Mouse (Mus musculus) B cell, adult 2 months (primary cell): ENCODE results near the gene Map3k15.

Source experiments
- DNase-seq, 2 experiments: peaks; one replicate each; pipeline ENCODE4 v3.0.0; 2022

The Map3k15 gene

GRCm38 (mm10) chrX:159988002-159988960 lies at the start of gene Map3k15:
TSS of gene Map3k15 (plus strand) at chrX:159988433.
- DNase-seq: peak; percentile 83 to 85

GRCm38 (mm10) chrX:159942569-159942968 lies 45.7 kb upstream of the Map3k15 start:
- no peak for DNase-seq

- DNase-seq: no peak
Observed at GRCm38 (mm10) chrX:159943586-159943985, 44.6 kb upstream of the Map3k15 start.

- DNase-seq: no peak
Observed at GRCm38 (mm10) chrX:159953546-159954429, 34.4 kb upstream of the Map3k15 start.

- DNase-seq: no peak
Observed at GRCm38 (mm10) chrX:159954430-159954779, 33.8 kb upstream of the Map3k15 start.

GRCm38 (mm10) chrX:159955433-159955832 lies 32.8 kb upstream of the Map3k15 start:
- DNase-seq: no peak

- DNase-seq: no peak
Observed at GRCm38 (mm10) chrX:159961385-159961784, 26.8 kb upstream of the Map3k15 start.

GRCm38 (mm10) chrX:159963273-159963672 lies 25.0 kb upstream of the Map3k15 start:
- DNase-seq: peak; percentile 50 to 56

GRCm38 (mm10) chrX:159963925-159964324 lies 24.3 kb upstream of the Map3k15 start:
- DNase-seq: no peak

- no peak for DNase-seq
Observed at GRCm38 (mm10) chrX:159969025-159969424, 19.2 kb upstream of the Map3k15 start.

- no peak for DNase-seq
Observed at GRCm38 (mm10) chrX:159971091-159971779, 17.0 kb upstream of the Map3k15 start.

GRCm38 (mm10) chrX:159973730-159974129 lies 14.5 kb upstream of the Map3k15 start:
- DNase-seq: peak; percentile 36 to 40

- no peak for DNase-seq
Observed at GRCm38 (mm10) chrX:159976243-159976642, 12.0 kb upstream of the Map3k15 start.

GRCm38 (mm10) chrX:159995808-159996207 lies 7.6 kb downstream of the Map3k15 start:
- DNase-seq: no peak

GRCm38 (mm10) chrX:160053306-160053705 lies 65.1 kb downstream of the Map3k15 start:
- DNase-seq: no peak

GRCm38 (mm10) chrX:160054643-160055042 lies 66.4 kb downstream of the Map3k15 start:
- DNase-seq: no peak

GRCm38 (mm10) chrX:160091973-160092372 lies 103.7 kb downstream of the Map3k15 start:
- no peak for DNase-seq

- no peak for DNase-seq
Observed at GRCm38 (mm10) chrX:160107817-160108216, 119.6 kb downstream of the Map3k15 start.

- DNase-seq: no peak
Observed at GRCm38 (mm10) chrX:160113777-160114176, 125.5 kb downstream of the Map3k15 start.

- peak; percentile 32 to 51 for DNase-seq
Observed at GRCm38 (mm10) chrX:160116074-160116473, 127.8 kb downstream of the Map3k15 start.

GRCm38 (mm10) chrX:160116658-160117057 lies 128.4 kb downstream of the Map3k15 start:
- peak; percentile 65 to 71 for DNase-seq

- DNase-seq: no peak
Observed at GRCm38 (mm10) chrX:160134136-160134843, 146.1 kb downstream of the Map3k15 start.
